Mouse (Mus musculus): Measurements from ENCODE around the gene Sel1l3.

Gene Sel1l3

GRCm38 (mm10) chr5:53140158-53140927 is 73.4 kb downstream of the Sel1l3 start:
- no peak for DNase-seq (ENCODE audit: low spot score)

DNA sequence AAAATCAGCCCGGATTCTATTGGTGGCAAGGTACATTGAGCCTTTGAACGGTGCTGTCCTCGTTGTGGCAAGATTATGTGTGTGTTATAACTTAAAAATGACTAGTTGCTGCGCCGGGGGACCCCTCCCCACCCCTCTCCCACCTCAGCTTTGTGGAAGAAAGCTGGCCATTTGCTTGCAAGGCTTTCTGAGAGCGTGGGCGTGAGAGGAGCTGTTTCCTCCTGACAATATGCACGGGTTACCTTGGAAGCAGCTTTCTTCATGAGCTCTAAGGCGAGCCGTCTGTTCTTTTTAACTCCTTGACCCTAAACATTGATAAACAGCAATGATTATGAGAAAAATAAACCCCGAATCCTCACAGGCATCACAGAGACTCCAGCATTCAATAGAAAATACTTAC is 74.2 kb downstream of the Sel1l3 start:
- DNase-seq (ENCODE audit: low spot score), result no peak

DNA sequence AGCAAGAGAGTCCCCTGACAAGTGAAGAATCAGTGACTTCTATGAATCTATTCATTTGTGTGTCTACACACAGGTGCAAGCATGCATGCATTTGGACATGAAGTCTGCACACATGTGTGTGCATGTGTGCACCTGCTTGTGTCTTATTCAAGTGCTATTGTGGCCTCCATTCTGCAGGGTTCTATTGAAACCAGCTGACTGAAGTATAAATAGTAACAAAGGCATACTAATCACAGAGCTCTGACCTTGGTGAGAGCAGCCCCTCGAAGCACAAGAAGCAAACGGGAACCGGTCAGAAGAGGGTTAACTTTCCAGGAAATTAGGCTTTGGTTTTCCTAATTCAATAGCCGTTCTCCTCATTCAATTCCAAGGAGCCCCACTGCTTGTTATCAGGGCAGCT is 74.6 kb downstream of the Sel1l3 start:
- no peak for DNase-seq (ENCODE audit: low spot score)

- DNase-seq (ENCODE audit: low spot score), result no peak
These were observed 75.7 kb downstream of the Sel1l3 start for GRCm38 (mm10) chr5:53138025-53138424.

- no peak for DNase-seq (ENCODE audit: low spot score)
These were observed 77.7 kb downstream of the Sel1l3 start for GRCm38 (mm10) chr5:53135984-53136383.

GRCm38 (mm10) chr5:53134003-53134402 is 79.7 kb downstream of the Sel1l3 start:
- no peak for DNase-seq (ENCODE audit: low spot score)

DNA sequence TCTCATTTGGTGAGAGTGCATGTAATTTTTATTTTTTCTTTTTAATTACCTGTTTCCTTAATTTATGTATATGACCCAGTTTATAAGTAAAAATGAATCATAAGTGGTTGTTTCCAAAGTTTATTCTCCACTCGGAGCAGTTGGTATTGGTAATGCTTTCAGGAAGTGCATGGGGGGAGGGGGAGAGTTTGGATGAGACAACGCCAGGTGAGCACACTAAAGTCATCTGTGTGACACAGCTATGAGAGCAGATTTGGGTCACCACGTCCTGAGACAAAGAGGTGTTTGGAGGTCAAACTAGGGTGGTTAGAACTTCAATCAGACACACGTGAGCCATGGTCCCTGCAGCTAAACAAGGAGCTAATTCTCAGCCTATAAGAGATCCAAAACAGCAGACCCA is 89.0 kb downstream of the Sel1l3 start:
- no peak for DNase-seq (ENCODE audit: low spot score)

DNA sequence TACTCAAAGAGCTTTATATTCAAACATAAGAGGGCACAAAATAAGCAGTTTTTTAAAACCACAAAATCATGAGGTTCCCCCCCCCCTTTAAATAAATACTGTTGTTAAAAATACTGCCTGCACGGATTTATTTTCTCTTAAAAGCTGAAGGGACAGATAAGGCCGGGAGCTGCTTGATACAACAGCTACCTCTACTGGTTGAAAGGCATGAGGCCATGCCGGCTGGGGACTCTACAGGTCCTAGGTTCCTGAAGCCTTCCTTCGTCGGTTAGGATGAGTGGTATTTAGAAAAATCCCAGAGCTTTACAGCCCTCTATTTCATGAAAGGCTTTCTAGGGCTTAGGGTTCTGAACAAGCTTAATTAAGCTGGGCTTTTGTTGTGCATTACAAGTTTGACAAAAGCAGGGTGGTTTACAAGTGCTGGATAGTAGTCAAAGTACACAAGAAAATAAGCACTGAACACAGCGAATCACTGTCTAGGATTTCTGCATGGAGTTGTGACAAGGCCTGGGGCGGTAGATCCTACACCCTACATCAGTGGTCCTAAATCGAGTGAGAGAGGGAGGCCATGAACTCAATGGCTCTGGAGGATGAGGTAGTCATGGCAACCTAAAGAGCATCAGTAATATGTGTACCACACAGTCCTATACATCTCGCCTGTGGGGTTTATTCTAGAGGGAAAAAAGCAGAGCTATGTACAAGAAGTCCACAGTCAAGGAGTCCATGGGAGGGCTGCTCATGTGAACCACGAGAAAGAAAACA is 90.0 kb downstream of the Sel1l3 start:
- peak; percentile 61 for DNase-seq (ENCODE audit: low spot score)

- DNase-seq (ENCODE audit: low spot score), result no peak
These were observed 94.0 kb downstream of the Sel1l3 start for GRCm38 (mm10) chr5:53119689-53120088.

DNA sequence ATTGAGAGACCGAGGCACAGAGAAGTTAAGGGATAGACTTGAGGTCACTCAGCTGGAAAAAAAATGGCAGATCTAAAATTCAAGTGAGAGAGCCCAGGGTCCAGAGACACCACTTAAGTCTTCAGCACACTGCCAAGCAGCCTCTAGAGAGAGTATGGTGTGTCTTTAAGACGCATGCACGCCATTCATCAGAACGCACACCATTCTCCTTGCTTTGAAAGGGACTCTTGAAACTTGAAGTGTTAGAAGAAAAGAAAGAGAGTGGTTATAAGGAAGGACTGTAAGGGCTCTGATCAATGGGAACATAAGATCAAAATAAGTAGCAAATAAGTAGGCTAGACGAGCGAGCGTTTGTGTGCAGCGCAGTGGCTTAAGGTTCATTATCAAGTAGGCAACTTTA is 95.5 kb downstream of the Sel1l3 start:
- no peak for DNase-seq (ENCODE audit: low spot score)

DNA sequence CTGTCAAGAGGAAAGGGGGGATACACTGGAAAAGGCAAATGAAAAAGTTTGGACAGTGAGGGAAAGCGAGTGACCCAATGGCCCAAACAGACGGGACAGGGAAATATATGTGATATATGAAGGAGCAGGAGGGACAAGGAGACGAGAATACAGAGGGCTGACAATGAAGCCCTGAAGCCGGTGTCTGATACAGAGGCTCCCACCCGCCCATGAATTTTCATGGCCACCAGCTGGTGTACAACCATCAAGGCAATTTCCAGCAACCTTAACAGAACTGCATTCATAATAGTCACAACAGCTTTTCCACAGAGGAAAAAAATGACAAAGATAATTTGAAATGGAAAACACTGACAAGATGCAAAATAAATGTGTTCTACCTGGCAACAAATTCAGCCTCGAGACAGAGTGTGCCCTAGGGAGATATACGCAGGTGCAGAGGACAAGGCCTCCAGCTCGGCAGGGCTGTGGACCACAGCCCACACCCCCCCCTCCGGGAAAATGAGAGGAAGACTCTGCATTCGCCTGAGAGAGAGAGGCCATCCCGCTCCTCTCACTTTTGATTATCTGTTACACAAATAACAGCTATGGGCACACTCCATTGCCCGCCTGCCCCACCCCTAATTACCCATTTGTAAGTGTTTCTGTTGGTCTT is 99.0 kb downstream of the Sel1l3 start:
- DNase-seq (ENCODE audit: low spot score), result no peak

DNA sequence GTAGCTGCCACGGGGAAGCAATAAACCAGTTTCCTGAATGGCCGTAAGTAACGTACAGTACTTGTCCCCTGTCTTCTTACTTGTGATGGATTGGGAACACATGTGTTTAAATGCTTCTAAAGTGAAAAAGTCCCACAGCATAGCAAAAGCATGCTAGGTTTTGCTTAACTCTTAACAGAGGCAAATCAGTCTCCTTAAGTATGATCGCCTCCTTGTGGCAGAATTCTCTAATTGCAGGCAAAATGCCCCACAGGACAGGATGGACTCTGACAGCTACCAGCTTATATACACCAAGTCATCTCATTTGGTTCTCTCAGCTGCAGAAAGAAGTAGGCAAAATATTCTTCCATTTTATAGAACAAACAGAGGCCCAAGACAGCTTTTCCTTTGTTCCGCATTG is 100.8 kb downstream of the Sel1l3 start:
- DNase-seq (ENCODE audit: low spot score), result peak; percentile 68

DNA sequence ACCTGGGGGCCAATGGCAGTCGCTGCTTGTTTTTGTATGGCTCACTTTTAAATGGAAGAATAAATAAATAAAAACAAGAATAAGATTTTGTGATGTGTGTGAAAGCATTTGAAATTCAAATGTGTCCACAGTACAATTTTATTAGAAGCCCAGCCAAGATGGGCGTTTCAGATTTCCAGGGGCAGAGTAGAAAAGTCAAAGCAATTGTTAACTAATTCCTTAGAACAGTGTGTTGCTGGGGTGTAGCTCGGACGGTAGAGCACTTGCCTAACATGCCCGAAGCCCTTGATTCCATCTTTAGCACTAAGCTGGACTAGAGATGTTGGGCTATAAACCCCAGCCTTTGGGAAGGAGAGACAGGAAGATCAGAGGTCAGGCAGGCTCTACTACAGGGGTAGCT is 102.7 kb downstream of the Sel1l3 start:
- no peak for DNase-seq (ENCODE audit: low spot score)

DNA sequence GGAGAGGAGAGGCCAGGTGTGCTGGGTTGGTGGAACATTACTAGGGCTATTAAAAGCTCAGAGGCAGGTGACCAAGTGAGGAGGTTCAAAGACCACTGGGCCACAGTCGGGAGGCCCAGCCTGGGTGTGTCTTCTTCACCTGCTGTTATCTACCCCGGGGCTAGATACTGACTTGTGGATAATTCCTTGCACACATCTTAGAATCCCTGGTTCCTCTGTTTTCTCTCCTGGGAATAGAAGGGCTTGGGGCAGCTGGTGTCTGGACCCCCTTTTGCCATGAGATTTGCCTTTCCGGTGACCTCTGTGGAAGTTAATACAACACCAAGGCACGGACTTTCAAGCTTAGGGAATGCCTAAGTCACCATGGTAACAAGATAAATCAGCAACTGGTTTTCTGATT is 103.5 kb downstream of the Sel1l3 start:
- no peak for DNase-seq (ENCODE audit: low spot score)

- DNase-seq (ENCODE audit: low spot score), result no peak
These were observed 105.1 kb downstream of the Sel1l3 start for GRCm38 (mm10) chr5:53108668-53109067.

GRCm38 (mm10) chr5:53108026-53108425 is 105.7 kb downstream of the Sel1l3 start:
- DNase-seq (ENCODE audit: low spot score), result no peak

- no peak for DNase-seq (ENCODE audit: low spot score)
These were observed 107.0 kb downstream of the Sel1l3 start for GRCm38 (mm10) chr5:53106731-53107130.

- DNase-seq (ENCODE audit: low spot score), result no peak
These were observed 107.6 kb downstream of the Sel1l3 start for GRCm38 (mm10) chr5:53106125-53106524.

DNA sequence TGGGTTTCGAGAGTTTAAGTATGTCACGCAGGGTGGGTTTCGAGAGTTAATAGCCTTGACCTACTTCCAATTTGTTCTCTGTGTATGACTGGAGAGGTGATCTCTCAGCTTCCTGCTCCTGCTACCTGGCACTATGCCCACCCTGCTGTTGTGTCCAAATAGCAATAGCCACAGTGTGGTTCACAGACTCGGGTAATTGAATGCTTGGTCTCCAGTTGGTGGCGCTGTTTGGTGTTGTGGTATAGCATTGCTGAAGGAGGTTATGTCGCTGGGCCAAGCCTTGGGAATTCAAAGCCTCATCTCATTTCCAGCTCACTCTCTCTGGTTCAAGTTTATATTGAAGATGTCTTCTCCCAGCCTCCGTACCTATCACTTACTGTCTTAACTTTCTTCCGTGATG is 108.0 kb downstream of the Sel1l3 start:
- peak; percentile 28 for DNase-seq (ENCODE audit: low spot score)

DNA sequence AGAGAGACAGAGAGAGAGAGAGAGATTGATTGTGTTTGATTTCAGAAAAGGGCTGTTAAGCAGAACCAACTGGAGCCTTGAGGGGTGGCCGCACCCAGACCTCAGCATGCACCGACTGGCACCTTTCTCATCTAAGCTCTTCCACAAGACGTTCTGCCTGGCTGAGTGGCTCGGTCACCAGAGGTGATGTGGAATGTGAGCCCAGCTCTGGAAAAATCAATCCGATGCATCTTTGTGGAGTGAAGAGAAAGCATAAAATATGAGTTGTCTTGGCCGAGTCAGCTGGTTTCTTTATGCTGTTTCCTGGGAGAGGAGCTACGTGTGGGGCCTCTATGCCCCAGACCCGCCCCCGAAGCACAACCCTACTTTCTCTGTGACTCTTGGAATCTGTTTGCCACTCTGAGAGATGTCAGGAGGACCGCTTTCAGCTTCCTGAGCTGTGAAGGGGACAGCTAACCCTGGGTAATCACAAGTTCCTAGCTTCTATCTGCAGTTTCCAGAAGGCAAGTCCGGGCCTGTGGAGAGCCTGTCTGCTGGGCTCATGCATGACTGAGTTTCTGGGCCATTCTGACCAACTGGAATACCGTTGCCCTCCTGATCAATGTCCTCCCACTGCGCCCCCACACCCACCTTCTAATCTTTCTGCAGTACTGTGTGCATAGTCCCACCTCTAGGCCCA is 109.4 kb downstream of the Sel1l3 start:
- DNase-seq (ENCODE audit: low spot score), result no peak

DNA sequence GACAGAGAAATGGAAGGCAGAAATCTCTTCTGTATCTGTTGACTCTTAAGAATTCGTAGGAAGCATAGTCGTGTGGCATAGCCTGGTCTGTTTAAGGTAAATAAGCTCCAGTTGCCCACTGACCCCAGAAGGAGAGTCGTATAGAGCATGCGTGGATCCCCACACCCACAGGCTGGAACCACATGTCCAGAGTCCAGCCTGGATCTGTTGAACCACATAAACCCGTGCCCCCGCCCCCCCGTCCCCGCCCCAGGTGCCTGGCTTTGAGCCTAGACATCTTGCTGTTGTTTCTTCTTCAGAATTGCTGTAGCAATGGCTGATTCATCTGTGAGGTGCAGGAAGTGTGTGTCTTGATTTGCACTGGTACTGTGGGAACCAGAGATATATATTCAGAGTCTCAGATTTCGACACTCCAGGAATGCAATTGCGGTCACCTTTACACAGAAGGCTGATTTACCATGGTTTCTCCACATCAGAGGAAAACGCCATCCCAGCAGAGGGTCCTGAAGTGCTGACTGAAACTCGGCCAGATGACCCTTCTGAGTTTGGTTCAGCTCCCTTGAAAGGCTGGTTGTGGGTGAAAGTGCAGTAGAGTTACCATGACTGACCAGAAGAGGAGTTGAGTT is 111.8 kb downstream of the Sel1l3 start:
- DNase-seq (ENCODE audit: low spot score), result no peak

DNA sequence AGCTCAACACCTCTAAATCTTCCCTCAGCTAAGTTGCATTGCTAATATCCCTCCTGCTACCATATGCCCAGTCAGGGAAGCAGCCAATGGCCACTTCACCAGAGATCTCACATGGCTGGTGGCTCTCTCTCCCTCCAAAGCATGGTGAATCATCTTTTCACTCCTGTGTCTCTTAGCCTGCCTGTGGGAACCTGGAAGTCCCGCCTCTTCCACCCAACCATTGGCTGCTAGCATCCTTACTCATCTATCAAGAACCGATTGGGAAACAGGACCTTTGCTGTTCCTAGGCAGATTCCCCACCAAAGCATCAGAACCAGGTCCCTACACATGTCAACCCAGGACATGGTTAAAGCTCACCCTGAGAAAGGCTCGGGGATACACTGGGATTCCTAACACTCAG is 122.4 kb downstream of the Sel1l3 start:
- DNase-seq (ENCODE audit: low spot score), result no peak

All from adipocyte (in vitro differentiated cells).